Mouse (Mus musculus) embryonic facial prominence, embryonic 13.5 days (tissue): ENCODE measurements around the gene Gm39566. TPM values are rescaled to one million over a fixed set of nuclear protein-coding genes. Genes with fewer than 3 reads are reported as not detected.

Experiments used
- ATAC-seq: fragments of 200-750 bp; cut with Nextera tagmentation; 2 replicates; pipeline ENCODE4 v1.8.0; 2017; ENCODE audit warnings: low read depth; ENCODE audit not compliant: insufficient number of reproducible peaks, insufficient read depth, low FRiP score, low TSS enrichment
- H3K27ac ChIP-seq: fragments of 300-500 bp; sonication (generic); 2 replicates; pipeline ENCODE4 v1.5.1; 2015; ENCODE audit warnings: moderate library complexity, mild to moderate bottlenecking, inconsistent platforms
- H3K27me3 ChIP-seq: fragments of 300-500 bp; sonication (generic); 2 replicates; pipeline ENCODE4 v1.6.1; 2015; ENCODE audit warnings: mild to moderate bottlenecking, inconsistent platforms
- H3K36me3 ChIP-seq: fragments of 300-500 bp; sonication (generic); 2 replicates; pipeline ENCODE4 v1.6.1; 2015; ENCODE audit warnings: mild to moderate bottlenecking, inconsistent platforms
- H3K4me1 ChIP-seq: fragments of 300-500 bp; sonication (generic); 2 replicates; pipeline ENCODE4 v1.6.1; 2015; ENCODE audit warnings: inconsistent platforms
- H3K4me2 ChIP-seq: fragments of 300-500 bp; sonication (generic); 2 replicates; pipeline ENCODE4 v1.6.1; 2015; ENCODE audit warnings: moderate library complexity, mild to moderate bottlenecking, inconsistent platforms
- H3K4me3 ChIP-seq: fragments of 300-500 bp; sonication (generic); 2 replicates; pipeline ENCODE4 v1.5.1; 2015; ENCODE audit warnings: mild to moderate bottlenecking, inconsistent platforms
- H3K9ac ChIP-seq: fragments of 300-500 bp; sonication (generic); 2 replicates; pipeline ENCODE4 v1.6.1; 2015; ENCODE audit warnings: mild to moderate bottlenecking, inconsistent platforms
- H3K9me3 ChIP-seq: fragments of 300-500 bp; sonication (generic); 2 replicates; pipeline ENCODE4 v1.6.1; 2016; ENCODE audit warnings: inconsistent platforms
- WGBS: fragments of 180-500 bp; shearing (Covaris S2); methylation state at CpG from one replicate; pipeline ENCODE4 v1.1.7; 2015; ENCODE audit warnings: mixed read lengths; 5-methylcytosine and 5-hydroxymethylcytosine counted together
- polyA plus RNA-seq: library from polyadenylated mRNA; unstranded; fragments of >200 nt; fragmentation: Nextera tagmentation; extraction: Ambion mirVana; gene quantifications from 2 replicates; pipeline ENCODE4 v1.2.1, GENCODE M21; 2015

Gene Gm39566
- polyA plus RNA-seq, 1 experiment from 2014 or later: not detected

DNA sequence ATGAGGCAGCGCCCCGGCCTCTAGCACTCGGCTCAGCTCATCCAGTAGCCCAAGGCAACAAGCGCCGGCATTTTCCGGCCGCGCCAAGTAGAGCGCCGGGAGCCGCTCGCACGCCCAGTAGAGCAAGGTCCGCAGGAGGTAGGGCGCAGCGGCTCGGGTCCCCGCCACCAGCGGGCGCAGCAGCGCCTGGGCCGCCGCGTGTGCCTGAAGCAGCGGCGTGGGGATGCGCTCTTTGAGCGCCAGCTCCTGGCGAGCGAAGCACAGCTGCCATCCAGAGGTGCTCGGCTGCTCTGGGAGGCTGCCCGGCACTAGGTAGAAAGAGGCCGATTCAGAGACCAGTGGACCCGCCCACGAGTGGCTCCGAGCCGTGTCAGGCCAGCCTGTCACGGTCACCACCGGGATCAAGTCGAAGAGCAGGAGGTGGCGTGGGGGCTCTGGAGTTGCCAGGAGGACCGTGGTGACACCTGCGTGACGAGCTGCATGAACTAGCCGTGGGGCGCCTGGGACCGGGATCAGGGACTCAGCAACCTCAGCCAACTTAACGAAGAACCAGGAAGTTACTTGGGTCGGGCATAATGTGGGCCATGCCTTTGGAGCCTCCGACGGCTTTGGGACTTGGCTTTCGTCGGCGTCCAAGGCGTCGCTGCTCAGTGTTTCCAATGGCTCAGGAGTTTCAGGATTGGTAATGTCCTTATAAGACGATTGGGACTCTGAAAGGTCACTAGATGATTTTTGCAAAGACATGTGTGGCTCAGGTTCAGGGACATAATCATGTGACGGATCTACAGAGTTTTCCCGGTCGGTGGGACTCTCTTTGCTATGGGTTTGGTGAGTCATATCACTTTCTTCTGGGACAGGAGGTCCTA is 11.1 kb downstream of the Gm39566 start:
- no peaks in the 10 kb centered on the region for H3K36me3 ChIP-seq
- H3K27ac ChIP-seq: 0 out of 2 replicates have a peak overlapping the region, but pooled peaks have one; percentile 39
- H3K4me2 ChIP-seq: peak overlapping the region; percentile 98
- WGBS: under 1% methylated on average over 60 of the region's 60 CpGs
- peaks cover 3% of the 10 kb centered on the region; the same call in 1 of the 2 replicates for H3K9me3 ChIP-seq
- ATAC-seq: no peak
- H3K4me1 ChIP-seq: peaks cover 65% of the 10 kb centered on the region
- peak overlapping the region; percentile 56 for H3K4me3 ChIP-seq
- H3K9ac ChIP-seq: peak overlapping the region; percentile 74
- H3K27me3 ChIP-seq: peaks cover 44% of the 10 kb centered on the region

DNA sequence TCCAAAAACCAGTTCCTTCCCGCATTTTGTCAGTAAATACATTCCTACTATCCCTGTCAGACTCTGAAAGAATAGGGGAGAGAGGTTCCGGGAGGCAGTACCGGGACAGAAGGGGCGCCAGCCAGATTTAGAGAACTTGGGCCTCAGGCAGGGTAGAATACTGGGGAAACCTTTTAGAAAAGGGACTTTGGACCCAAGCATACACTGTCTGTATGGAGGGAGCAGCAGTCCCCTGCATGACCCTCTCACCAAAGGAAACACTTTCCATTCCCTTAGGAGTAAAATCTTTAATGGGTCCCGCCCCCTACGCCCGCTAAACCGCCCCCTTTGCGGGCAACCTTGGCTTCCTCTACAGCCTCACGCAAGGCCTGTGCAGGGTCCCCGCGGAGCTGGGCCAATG is 11.8 kb downstream of the Gm39566 start:
- no peaks in the 10 kb centered on the region; the same call in 1 of the 2 replicates for H3K36me3 ChIP-seq
- H3K27me3 ChIP-seq: peaks cover 46% of the 10 kb centered on the region
- H3K4me3 ChIP-seq: peak overlapping the region; percentile 56
- no peak for ATAC-seq
- peak overlapping the region; percentile 98 for H3K4me2 ChIP-seq
- WGBS: 2% methylated on average over 12 of the region's 12 CpGs
- H3K4me1 ChIP-seq: peaks cover 66% of the 10 kb centered on the region
- H3K27ac ChIP-seq: 0 out of 2 replicates have a peak overlapping the region, but pooled peaks have one; percentile 39
- H3K9ac ChIP-seq: peak overlapping the region; percentile 74
- peaks cover 3% of the 10 kb centered on the region; the same call in 1 of the 2 replicates for H3K9me3 ChIP-seq

DNA sequence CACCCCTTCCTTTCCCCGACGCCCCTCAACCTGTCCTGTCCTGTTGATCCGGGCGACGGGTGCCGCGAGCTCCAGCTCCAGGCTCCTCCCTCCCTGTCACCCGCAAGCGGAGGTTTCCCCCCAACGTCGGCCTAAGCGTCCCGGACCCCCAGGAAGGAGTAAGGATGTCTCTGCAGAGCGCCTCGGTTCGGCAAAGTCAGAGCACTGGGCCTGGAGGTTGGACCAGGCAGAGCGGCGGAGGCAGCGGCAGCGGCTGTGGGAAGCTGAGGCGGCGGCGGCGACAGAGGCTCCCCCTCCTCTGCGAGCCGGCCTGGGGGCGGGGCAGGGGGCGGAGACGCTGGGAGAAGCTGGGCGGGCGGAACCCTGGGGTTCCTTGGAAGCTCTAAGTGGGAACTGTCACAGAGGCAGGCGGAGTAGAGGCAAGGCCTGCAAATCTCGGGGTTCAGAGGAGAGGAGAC is 12.4 kb downstream of the Gm39566 start:
- peak; percentile 23 for ATAC-seq
- Histone ChIP-seq H3K4me1 (peaks cover 66% of the 10 kb centered on the region), H3K27ac (peak overlapping the region; percentile 68), H3K36me3 (no peaks in the 10 kb centered on the region; the same call in 1 of the 2 replicates), H3K9ac (peak overlapping the region; percentile 74), H3K9me3 (peaks cover 3% of the 10 kb centered on the region; the same call in 1 of the 2 replicates), H3K27me3 (peaks cover 53% of the 10 kb centered on the region), H3K4me3 (peak overlapping the region; percentile 56), H3K4me2 (peak overlapping the region; percentile 98)
- WGBS: under 1% methylated on average over 33 of the region's 33 CpGs

DNA sequence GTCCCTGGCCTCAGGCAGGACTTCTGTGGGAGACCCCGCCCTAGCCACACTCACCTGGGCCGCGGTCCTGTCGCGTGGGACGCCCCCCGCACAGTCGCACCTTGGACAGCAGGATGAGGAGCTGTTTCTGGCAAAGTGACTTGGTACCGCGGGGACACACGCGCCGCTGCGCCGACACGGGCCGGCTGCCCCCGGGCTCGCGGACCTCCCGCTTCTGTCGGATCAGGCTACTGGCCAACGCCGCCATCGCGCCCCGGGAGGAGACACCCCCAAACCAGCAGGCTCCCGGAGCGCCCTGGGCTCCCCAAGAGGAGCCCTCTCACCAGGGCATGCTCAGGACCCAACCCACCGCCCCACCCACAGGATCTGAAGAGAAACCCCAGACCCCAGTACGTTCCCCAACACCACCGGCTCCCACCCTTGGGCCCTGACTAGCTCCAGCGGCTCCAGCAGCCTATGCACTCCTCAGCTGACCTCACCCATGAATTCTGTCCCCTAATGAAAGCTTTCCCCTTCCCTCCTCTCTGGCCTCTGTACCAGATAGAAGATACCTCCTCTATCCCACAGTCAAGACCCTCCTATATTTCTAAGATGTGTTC is 13.6 kb downstream of the Gm39566 start, which contains the start of gene Fgf11:
Gene Fgf11 (minus strand): TSS at position 479 of the 599 bp plus-strand sequence.
- Histone ChIP-seq H3K27me3 (peaks cover 63% of the 10 kb centered on the region), H3K36me3 (no peaks in the 10 kb centered on the region; the same call in 1 of the 2 replicates), H3K27ac (peak within 1 kb of the TSS; percentile 75), H3K9ac (peak within 1 kb of the TSS; percentile 79), H3K4me3 (peak within 1 kb of the TSS; percentile 56), H3K4me1 (peaks cover 66% of the 10 kb centered on the region), H3K4me2 (peak within 1 kb of the TSS; percentile 98), H3K9me3 (peaks cover 2% of the 10 kb centered on the region; the same call in 1 of the 2 replicates)
- WGBS: 2% methylated on average over 33 of the region's 33 CpGs
- ATAC-seq: no peak

DNA sequence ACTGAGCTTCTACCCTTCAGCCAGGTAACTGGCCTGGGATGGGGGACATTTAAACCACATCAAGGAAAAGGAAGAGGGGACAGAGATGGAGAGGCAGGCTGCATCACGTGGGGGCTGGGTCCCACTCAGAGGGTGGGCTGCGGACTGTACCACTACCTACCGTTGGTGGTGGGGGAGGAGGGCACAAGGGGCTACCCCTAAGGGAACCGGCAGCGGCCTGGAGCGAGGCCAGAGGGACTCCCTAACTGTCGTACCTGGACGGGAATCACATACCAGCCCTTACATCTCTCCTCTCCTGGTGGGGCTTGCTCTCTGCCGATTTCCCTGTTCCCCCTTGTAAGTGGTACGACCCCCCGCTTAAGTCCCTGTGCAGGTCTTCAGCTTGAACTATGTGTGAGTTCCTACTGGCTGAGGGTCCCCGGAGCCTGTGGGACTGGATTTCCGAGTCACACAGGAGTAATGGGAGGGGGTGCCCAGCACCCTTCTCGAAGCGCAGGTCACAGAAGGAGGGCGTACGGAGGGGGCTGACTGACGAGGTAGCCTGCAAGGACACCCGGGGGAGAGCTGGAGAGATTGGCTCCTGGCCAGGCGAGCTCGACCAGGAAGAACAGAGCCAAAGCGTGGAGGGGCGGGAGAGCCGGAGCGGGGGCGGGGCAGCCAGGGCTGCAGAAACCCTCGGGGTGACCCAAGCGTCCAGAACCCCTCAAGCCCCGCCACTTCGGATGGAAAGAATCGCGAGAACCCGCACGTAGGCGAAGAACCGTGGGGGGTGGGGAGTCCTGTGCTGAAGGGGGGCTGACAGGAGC is 14.5 kb downstream of the Gm39566 start:
- H3K27me3 ChIP-seq: peaks cover 63% of the 10 kb centered on the region
- peak; percentile 57 for ATAC-seq
- H3K4me2 ChIP-seq: peak overlapping the region; percentile 98
- H3K36me3 ChIP-seq: no peaks in the 10 kb centered on the region; the same call in 1 of the 2 replicates
- peak overlapping the region; percentile 79 for H3K9ac ChIP-seq
- H3K27ac ChIP-seq: peak overlapping the region; percentile 75
- H3K4me3 ChIP-seq: peak overlapping the region; percentile 56
- peaks cover 71% of the 10 kb centered on the region for H3K4me1 ChIP-seq
- H3K9me3 ChIP-seq: no peaks in the 10 kb centered on the region
- WGBS: under 1% methylated on average over 36 of the region's 36 CpGs

DNA sequence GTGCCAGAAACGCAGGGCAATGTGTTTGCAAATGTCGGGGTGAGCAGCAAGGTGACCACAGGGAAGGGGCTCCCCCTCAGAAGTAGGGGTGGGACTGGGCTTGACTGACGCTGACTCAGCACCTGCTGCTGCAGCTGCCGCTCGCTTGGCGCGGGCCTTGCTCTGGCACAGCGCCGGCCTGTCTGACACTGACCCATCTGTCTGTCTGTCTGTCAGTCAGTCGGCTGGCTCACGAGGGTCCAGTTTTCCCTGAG is 15.0 kb downstream of the Gm39566 start:
- peaks cover 68% of the 10 kb centered on the region for H3K4me1 ChIP-seq

DNA sequence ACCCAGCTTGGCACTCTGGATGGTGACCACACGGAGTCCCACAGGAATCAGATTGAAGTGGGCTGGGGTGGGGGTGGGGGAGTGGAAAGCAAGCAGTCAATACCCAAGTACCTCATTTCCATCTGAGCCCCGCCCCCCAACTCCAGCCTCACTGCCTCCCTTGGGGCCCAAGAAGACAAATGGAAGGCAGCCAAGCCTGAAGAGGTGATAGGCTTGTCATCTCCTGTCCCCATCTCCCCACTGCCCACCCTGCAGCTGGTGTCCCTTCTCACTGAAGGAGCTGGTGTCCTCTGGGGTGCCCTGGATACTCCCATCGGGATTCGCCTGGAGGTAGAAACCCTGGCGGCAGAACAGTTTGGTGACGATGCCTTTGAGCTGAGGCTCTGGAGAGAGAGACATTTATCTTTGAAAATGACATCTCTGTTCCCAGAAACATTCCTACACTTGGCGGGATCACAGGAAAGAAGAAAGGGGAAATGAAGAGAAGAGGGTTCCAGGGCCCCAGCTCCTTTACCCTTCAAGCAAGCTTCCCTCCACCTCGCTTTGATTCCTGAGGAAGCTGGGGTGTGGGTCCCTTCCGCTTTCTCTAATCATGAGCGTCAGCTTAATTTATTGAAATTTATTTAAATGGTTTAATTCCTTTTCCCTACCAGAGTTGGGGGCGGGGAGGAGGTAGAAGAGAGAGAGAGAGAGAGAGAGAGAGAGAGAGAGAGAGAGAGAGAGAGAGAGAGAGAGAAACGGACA is 15.5 kb downstream of the Gm39566 start:
- H3K4me1 ChIP-seq: peaks cover 63% of the 10 kb centered on the region
- peak overlapping the region; percentile 40 for H3K27ac ChIP-seq
- H3K4me3 ChIP-seq: peak overlapping the region; percentile 56
- H3K9ac ChIP-seq: 0 out of 2 replicates have a peak overlapping the region, but pooled peaks have one; percentile 8
- H3K4me2 ChIP-seq: peak overlapping the region; percentile 98
- 21% methylated on average over 12 of the region's 12 CpGs for WGBS
- H3K36me3 ChIP-seq: no peaks in the 10 kb centered on the region; the same call in 1 of the 2 replicates
- peaks cover 62% of the 10 kb centered on the region for H3K27me3 ChIP-seq
- no peaks in the 10 kb centered on the region for H3K9me3 ChIP-seq
- ATAC-seq: no peak

More for the DNA sequence above, 15.0 kb downstream of the Gm39566 start:
- no peak for ATAC-seq
- peaks cover 63% of the 10 kb centered on the region for H3K27me3 ChIP-seq
- H3K9ac ChIP-seq: peak overlapping the region; percentile 79
- no peaks in the 10 kb centered on the region for H3K9me3 ChIP-seq
- peak overlapping the region; percentile 56 for H3K4me3 ChIP-seq
- no peaks in the 10 kb centered on the region; the same call in 1 of the 2 replicates for H3K36me3 ChIP-seq
- 1% methylated on average over 11 of the region's 11 CpGs for WGBS
- no peak overlapping the region for H3K27ac ChIP-seq
- H3K4me2 ChIP-seq: peak overlapping the region; percentile 98

DNA sequence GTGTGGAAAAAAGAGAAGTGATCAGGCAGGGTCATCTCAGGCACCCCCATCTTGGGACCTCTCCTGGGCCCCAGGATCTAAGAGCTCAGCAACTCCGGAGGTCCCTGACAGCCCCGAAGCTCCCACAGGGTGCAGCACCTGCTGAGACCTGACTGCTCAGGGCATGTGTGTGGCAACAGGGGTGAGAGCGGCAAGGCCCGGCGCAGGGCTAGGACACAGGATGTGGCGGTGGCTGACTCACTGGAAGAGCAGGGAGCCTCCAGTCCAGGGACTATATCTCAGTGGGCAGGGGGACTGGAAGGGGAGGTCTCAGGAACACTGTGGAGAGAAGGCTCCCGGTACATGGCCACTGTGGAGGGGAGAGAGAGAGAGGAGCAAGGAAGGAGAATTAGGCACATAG is 17.2 kb downstream of the Gm39566 start:
- Histone ChIP-seq H3K9me3 (no peaks in the 10 kb centered on the region), H3K27ac (no peak overlapping the region), H3K4me2 (no peak overlapping the region), H3K9ac (no peak overlapping the region), H3K4me1 (peaks cover 47% of the 10 kb centered on the region), H3K4me3 (no peak overlapping the region), H3K36me3 (no peaks in the 10 kb centered on the region; the same call in 1 of the 2 replicates), H3K27me3 (peaks cover 70% of the 10 kb centered on the region)
- 70% methylated on average over 7 of the region's 7 CpGs for WGBS
- no peak for ATAC-seq

DNA sequence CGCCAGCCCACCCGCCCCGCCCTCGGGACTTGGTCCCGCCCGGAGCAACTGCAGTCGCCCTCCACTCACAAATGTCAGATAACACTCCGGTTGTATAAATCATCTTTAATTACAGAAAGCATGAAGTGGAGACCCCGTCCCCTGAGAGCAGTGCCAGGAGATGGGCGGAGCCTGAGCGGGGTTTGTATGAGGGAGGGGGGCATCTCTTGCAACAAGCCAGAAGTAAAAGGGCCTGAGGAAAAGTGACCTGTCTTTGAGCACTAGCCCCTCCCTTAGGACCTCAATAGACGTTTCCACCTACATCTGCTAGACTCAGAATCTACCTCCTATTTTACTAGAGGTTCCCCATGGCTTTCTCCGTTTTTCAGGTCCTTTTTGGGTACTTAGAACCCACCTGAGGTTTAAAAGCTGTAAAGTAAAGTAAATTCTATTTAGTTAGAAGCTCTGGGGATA is 19.1 kb downstream of the Gm39566 start:
- peak overlapping the region; percentile 48 for H3K4me3 ChIP-seq
- no peaks in the 10 kb centered on the region; the same call in 1 of the 2 replicates for H3K36me3 ChIP-seq
- no peak overlapping the region for H3K27ac ChIP-seq
- WGBS: 2% methylated on average over 13 of the region's 13 CpGs
- no peaks in the 10 kb centered on the region for H3K9me3 ChIP-seq
- no peak for ATAC-seq
- H3K9ac ChIP-seq: peak overlapping the region; percentile 61
- peaks cover 58% of the 10 kb centered on the region for H3K27me3 ChIP-seq
- H3K4me2 ChIP-seq: peak overlapping the region; percentile 94
- H3K4me1 ChIP-seq: peaks cover 28% of the 10 kb centered on the region

DNA sequence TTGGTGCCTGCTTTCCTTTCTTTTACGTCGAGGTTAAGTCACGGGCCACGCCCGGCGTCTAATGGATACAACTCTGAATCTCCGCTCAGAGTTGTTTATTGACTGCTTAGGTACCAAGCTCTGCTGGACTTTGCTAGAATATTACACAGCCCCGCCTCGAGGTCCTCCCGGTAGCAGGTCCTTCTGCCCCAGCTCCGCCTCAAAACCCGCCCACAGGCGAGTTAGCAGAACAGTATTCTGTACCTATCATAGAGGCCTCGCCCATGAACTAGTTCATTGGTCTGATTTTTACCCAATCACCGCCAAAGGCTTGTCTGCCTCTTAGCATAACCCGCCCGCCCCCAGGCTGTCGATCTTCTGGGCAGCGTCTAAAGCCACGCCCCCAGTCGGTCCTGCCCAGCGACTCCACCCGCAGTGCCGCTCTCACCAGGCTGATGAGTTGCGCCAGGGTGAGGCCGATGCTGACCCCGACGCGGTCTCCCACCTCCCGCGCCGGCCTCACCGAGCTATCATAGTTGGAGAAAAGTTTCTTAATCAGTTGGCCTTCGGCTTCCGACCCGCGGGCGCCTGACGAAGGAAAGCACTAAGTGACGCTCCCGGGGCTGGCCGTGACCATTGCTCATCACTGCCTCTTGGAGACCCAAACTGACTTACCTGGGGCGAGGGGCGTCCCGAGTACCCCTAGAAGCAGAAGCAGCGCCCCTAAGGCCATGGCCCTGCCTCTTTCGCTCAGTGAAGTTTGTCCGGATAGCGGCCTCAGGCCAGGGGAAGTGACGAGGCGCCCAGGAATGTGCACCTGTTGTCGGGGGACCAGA is 19.7 kb downstream of the Gm39566 start, which contains the start of gene Chrnb1:
Gene Chrnb1 (minus strand): TSS at position 776 of the 815 bp plus-strand sequence.
- ATAC-seq: peak; percentile 92
- peak within 1 kb of the TSS; percentile 94 for H3K4me2 ChIP-seq
- no peak within 1 kb of the TSS; the same call in 1 of the 2 replicates for H3K27ac ChIP-seq
- H3K36me3 ChIP-seq: no peaks in the 10 kb centered on the region; the same call in 1 of the 2 replicates
- H3K9ac ChIP-seq: peak within 1 kb of the TSS; percentile 61
- H3K9me3 ChIP-seq: no peaks in the 10 kb centered on the region
- 3% methylated on average over 52 of the region's 52 CpGs for WGBS
- peak within 1 kb of the TSS; percentile 48 for H3K4me3 ChIP-seq
- H3K4me1 ChIP-seq: peaks cover 21% of the 10 kb centered on the region
- peaks cover 58% of the 10 kb centered on the region for H3K27me3 ChIP-seq
